Mouse (Mus musculus) intestine, embryonic 16.5 days (tissue): ENCODE results near the gene Sertad3. TPM values are rescaled to one million over a fixed set of nuclear protein-coding genes. Genes with fewer than 3 reads are reported as not detected.

Experiments used
- ATAC-seq: fragments of 200-750 bp; cut with Nextera tagmentation; 2 replicates; pipeline ENCODE4 v1.8.0; 2017; ENCODE audit warnings: moderate TSS enrichment, moderate library complexity
- H3K27ac ChIP-seq: fragments of 300-500 bp; sonication (generic); 2 replicates; pipeline ENCODE4 v1.5.1; 2014; ENCODE audit warnings: mild to moderate bottlenecking, low read length
- H3K27me3 ChIP-seq: fragments of 300-500 bp; sonication (generic); replicated peaks from 2 replicates; pipeline ENCODE4 v1.6.1; 2014; ENCODE audit warnings: low read length, control low read depth, mixed read lengths; ENCODE audit not compliant: control insufficient read depth, insufficient read depth
- H3K36me3 ChIP-seq: fragments of 300-500 bp; sonication (generic); 2 replicates; pipeline ENCODE4 v1.6.1; 2014; ENCODE audit warnings: low read length, control low read depth; ENCODE audit not compliant: control insufficient read depth, insufficient read depth
- H3K4me1 ChIP-seq: fragments of 300-500 bp; sonication (generic); 2 replicates; pipeline ENCODE4 v1.6.1; 2014; ENCODE audit warnings: low read length, control low read depth, mixed read lengths; ENCODE audit not compliant: control insufficient read depth, insufficient read depth
- H3K4me2 ChIP-seq: fragments of 300-500 bp; sonication (generic); 2 replicates; pipeline ENCODE4 v1.6.1; 2014; ENCODE audit warnings: low read depth, low read length, control low read depth
- H3K4me3 ChIP-seq: fragments of 300-500 bp; sonication (generic); 2 replicates; pipeline ENCODE4 v1.5.1; 2014; ENCODE audit warnings: mild to moderate bottlenecking, low read length
- H3K9ac ChIP-seq: fragments of 300-500 bp; sonication (generic); 2 replicates; pipeline ENCODE4 v1.6.1; 2014; ENCODE audit warnings: low read depth, low read length
- H3K9me3 ChIP-seq: fragments of 300-500 bp; sonication (generic); 2 replicates; pipeline ENCODE4 v1.6.1; 2016; ENCODE audit warnings: low read length, control low read depth; ENCODE audit not compliant: control insufficient read depth
- WGBS: fragments of 180-500 bp; shearing (Covaris S2); extraction: QIAGEN DNeasy Blood & Tissue Kit; methylation state at CpG from one replicate; pipeline ENCODE4 v1.1.7; 2014; 5-methylcytosine and 5-hydroxymethylcytosine counted together
- polyA plus RNA-seq: library from polyadenylated mRNA; unstranded; fragments of >200 nt; fragmentation: Nextera tagmentation; extraction: Ambion mirVana; gene quantifications from 2 replicates; pipeline ENCODE4 v1.2.1, GENCODE M21; 2015

Gene Sertad3
- polyA plus RNA-seq, 1 experiment from 2014 or later, result 27.4 TPM

DNA sequence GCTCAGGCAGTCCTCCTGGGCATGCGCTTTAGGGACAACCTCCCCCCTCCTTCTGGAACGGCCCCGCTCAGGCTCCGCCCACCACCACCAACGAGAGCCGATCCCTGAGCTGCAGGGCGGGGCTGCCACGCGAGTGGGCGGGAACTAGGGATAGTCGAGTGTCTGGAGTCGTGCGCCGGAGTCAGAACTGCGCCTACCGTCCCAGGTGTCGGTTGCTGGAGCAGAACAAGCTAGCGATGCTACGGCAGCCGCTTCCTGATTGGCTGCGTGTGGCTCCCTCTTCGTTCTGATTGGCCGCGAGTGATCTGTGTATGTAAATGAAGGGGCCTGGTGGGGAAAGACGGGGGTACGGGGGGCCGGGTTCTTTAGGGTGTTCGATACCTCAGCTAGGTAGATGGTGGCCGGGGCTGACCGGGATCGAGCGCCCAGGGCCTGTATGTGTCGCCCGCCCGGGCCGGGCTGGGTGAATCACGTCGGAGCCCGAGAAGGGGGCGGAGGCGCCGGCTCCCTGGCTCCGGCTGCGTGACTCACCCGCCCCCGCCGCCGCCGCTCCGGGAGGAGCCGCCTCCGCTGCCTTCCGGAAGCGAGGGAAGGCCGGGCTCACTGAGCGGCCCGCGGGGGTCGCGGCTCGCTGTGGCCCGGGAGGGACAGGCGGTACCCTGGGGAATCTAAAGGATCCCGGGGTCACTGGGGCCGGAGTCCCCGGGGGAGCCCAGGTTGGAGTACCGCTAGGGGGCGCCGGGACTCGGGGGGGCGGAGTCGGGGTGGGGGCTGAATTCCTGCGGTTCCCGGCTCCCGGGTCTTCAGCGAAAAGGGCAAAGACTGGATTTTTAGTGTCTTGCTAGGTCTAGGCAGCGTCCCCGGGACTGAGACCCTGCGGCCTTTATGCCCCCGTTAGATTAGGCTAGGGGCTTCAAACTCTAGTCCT is 13.5 kb downstream of the Sertad3 start, which contains the start of gene Sertad1:
Sertad1 (plus strand) TSS at position 141 of the 928 bp plus-strand sequence.
- Histone ChIP-seq H3K27me3 (no peaks in the 10 kb centered on the region), H3K9ac (peak within 1 kb of the TSS; percentile 94), H3K36me3 (0 out of 2 replicates have a peak, but pooled peaks cover 3% of the 10 kb centered on the region), H3K4me1 (peaks cover 36% of the 10 kb centered on the region), H3K4me2 (peak within 1 kb of the TSS; percentile 76), H3K9me3 (no peaks in the 10 kb centered on the region), H3K4me3 (peak within 1 kb of the TSS; percentile 82), H3K27ac (peak within 1 kb of the TSS; percentile 99)
- peak; percentile 90 for ATAC-seq
- WGBS, result under 1% methylated on average over 66 of the region's 80 CpGs

DNA sequence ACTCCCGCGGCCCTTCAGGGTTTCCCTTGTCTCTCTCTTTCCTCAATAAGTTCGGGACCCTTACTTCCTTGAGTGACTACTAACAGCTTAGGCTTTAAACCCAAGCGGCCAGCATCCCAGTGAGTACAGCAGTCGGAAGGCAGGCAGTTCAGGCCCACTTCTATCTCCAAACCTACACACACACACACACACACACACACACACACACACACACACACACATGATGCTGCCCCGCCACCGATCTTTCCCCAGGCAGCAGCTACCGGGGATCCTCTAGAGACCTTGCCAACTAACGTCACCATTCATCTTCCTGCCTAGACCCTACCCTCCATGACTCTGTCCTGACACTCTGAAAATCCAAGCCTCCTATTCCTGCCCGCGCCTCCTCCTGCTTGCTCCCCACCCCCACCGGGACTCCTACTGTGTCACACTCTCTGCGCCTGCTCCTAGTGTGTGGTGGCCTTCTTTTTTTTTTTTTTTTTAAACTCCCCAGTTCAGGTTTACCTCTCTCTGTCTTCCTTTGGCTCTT is 14.2 kb downstream of the Sertad3 start:
- peak overlapping the region; percentile 63 for H3K4me2 ChIP-seq
- peak overlapping the region; percentile 99 for H3K27ac ChIP-seq
- 2% methylated on average over 13 of the region's 13 CpGs for WGBS
- peak overlapping the region; percentile 82 for H3K4me3 ChIP-seq
- H3K36me3 ChIP-seq, result 0 out of 2 replicates have a peak, but pooled peaks cover 3% of the 10 kb centered on the region
- H3K4me1 ChIP-seq, result peaks cover 36% of the 10 kb centered on the region
- H3K9ac ChIP-seq, result peak overlapping the region; percentile 94
- no peaks in the 10 kb centered on the region for H3K9me3 ChIP-seq
- ATAC-seq, result no peak
- no peaks in the 10 kb centered on the region for H3K27me3 ChIP-seq

DNA sequence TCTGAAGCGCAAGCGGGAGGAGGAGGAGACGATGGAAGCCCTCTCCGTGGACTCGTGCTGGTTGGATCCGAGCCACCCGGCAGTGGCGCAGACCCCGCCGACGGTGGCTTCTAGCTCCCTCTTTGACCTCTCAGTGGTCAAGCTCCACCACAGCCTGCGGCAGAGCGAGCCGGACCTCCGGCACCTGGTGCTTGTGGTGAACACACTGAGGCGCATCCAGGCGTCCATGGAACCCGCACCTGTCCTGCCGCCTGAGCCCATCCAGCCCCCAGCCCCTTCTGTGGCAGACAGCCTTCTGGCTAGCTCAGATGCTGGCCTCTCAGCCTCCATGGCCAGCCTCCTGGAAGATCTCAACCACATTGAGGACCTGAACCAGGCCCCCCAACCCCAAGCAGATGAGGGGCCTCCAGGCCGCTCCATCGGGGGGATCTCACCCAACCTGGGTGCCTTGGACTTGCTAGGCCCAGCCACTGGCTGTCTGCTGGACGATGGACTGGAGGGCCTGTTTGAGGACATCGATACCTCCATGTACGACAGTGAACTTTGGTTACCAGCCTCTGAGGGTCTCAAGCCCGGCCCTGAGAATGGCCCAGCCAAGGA is 15.8 kb downstream of the Sertad3 start:
- H3K9me3 ChIP-seq, result no peaks in the 10 kb centered on the region
- no peak for ATAC-seq
- no peaks in the 10 kb centered on the region for H3K27me3 ChIP-seq
- 0 out of 2 replicates have a peak, but pooled peaks cover 3% of the 10 kb centered on the region for H3K36me3 ChIP-seq
- peaks cover 36% of the 10 kb centered on the region for H3K4me1 ChIP-seq
- H3K4me3 ChIP-seq, result 0 out of 2 replicates have a peak overlapping the region, but pooled peaks have one; percentile 2
- WGBS, result 92% methylated on average over 25 of the region's 25 CpGs
- H3K27ac ChIP-seq, result peak overlapping the region; percentile 95
- no peak overlapping the region for H3K4me2 ChIP-seq
- H3K9ac ChIP-seq, result peak overlapping the region; percentile 1; the same call in 1 of the 2 replicates

GRCm38 (mm10) chr7:27490227-27490542 is 16.6 kb downstream of the Sertad3 start:
- Histone ChIP-seq H3K36me3 (0 out of 2 replicates have a peak, but pooled peaks cover 3% of the 10 kb centered on the region), H3K4me3 (peak overlapping the region; percentile 49), H3K27ac (peak overlapping the region; percentile 95), H3K4me2 (peak overlapping the region; percentile 61), H3K9ac (peak overlapping the region; percentile 69), H3K27me3 (no peaks in the 10 kb centered on the region), H3K9me3 (no peaks in the 10 kb centered on the region), H3K4me1 (peaks cover 36% of the 10 kb centered on the region)
- 30% methylated on average over 4 of the region's 4 CpGs for whole genome bisulfite sequencing
- ATAC-seq, result no peak

DNA sequence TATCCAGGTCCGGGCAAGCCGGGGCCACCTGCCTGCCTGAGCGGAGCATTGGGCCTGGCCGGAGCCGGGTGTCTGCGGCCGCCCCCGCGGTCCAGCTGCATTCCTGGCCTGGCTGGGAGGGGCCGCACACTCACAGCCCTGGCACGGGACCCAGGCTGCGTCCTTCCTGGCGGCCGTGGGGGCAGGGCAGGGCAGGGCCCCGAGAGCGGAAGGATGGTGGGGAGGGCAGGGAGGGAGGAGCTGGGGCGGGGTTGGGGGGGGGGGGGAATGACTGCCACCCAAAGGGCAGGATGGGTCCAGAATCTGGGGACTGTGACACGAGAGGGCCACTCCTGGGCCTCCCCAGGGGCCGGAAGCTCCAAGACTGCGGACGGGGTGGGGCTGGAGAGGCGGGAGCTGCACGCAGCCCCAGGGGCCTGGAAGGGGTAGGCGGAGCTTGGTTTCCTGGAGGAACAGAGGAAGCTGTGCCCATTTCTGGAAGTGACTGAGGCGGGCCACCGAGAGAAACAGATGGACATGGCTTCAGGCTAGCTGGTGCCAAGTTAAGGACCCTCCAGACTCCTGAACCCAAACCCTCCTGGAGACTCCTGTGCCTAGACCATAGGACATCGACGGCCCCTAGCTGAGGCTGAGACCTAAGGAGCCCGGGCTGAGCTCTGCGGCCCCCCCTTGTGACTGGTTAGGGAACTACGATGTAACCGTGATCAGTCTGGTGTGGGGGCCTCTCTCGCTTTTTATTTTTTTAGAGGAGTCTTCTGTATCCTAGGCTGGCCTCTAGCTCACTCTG is 17.2 kb downstream of the Sertad3 start:
- Histone ChIP-seq H3K4me2 (peak overlapping the region; percentile 61), H3K36me3 (0 out of 2 replicates have a peak, but pooled peaks cover 3% of the 10 kb centered on the region), H3K4me3 (peak overlapping the region; percentile 49), H3K4me1 (peaks cover 35% of the 10 kb centered on the region), H3K9me3 (no peaks in the 10 kb centered on the region), H3K27ac (peak overlapping the region; percentile 95), H3K27me3 (no peaks in the 10 kb centered on the region), H3K9ac (peak overlapping the region; percentile 69)
- ATAC-seq, result peak; percentile 87
- under 1% methylated on average over 29 of the region's 33 CpGs for WGBS

- WGBS, result 63% methylated on average over 7 of the region's 7 CpGs
These were observed 18.3 kb downstream of the Sertad3 start for GRCm38 (mm10) chr7:27491856-27492255.

GRCm38 (mm10) chr7:27493022-27493421 is 19.5 kb downstream of the Sertad3 start:
- Histone ChIP-seq H3K4me1 (peaks cover 33% of the 10 kb centered on the region), H3K27ac (no peak overlapping the region), H3K9ac (no peak overlapping the region), H3K36me3 (0 out of 2 replicates have a peak, but pooled peaks cover 3% of the 10 kb centered on the region), H3K9me3 (no peaks in the 10 kb centered on the region), H3K4me2 (no peak overlapping the region), H3K4me3 (no peak overlapping the region), H3K27me3 (no peaks in the 10 kb centered on the region)
- no peak for ATAC-seq
- 49% methylated on average over 3 of the region's 3 CpGs for WGBS

More at GRCm38 (mm10) chr7:27491856-27492255, 18.3 kb downstream of the Sertad3 start:
- H3K4me3 ChIP-seq, result no peak overlapping the region
- ATAC-seq, result no peak
- H3K27ac ChIP-seq, result 0 out of 2 replicates have a peak overlapping the region, but pooled peaks have one; percentile 1
- no peaks in the 10 kb centered on the region for H3K27me3 ChIP-seq
- no peak overlapping the region for H3K4me2 ChIP-seq
- H3K36me3 ChIP-seq, result 0 out of 2 replicates have a peak, but pooled peaks cover 3% of the 10 kb centered on the region
- H3K4me1 ChIP-seq, result peaks cover 34% of the 10 kb centered on the region
- H3K9me3 ChIP-seq, result no peaks in the 10 kb centered on the region
- H3K9ac ChIP-seq, result no peak overlapping the region

- no peaks in the 10 kb centered on the region for H3K9me3 ChIP-seq
- no peak overlapping the region for H3K27ac ChIP-seq
- H3K4me1 ChIP-seq, result peaks cover 28% of the 10 kb centered on the region
- H3K36me3 ChIP-seq, result 0 out of 2 replicates have a peak, but pooled peaks cover 3% of the 10 kb centered on the region
- ATAC-seq, result no peak
- 88% methylated on average over 5 of the region's 5 CpGs for WGBS
- no peak overlapping the region for H3K9ac ChIP-seq
- H3K4me2 ChIP-seq, result no peak overlapping the region
- H3K27me3 ChIP-seq, result no peaks in the 10 kb centered on the region
- H3K4me3 ChIP-seq, result no peak overlapping the region
These were observed 19.9 kb downstream of the Sertad3 start for GRCm38 (mm10) chr7:27493450-27493849.
